Mouse (Mus musculus) T-cell, adult 2 months (primary cell): ENCODE results near the gene Chchd10.

Source experiments
- DNase-seq: peaks from one replicate; pipeline ENCODE4 v3.0.0; 2022; ENCODE audit warnings: low spot score

The Chchd10 gene

DNA sequence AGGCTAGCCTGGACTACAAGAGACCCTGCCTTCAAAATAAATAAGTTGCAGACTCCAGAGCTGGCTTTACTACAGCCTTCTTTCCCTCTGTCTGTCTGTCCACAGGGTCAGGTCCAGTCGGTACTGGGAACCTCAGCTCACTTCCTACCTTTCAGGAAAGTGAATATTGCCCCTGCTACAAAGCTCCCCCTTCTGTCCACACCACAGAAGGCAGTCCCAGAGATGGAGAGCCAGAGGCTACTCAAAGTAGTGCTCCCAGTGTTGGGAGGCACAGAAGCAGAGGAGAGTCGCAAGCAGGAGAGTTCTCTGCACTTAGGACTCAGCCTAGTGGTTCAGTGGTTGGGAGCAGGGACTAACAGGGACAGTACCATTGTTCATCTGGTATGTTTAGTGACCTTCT is 8.6 kb upstream of the Chchd10 start:
- no peak for DNase-seq

DNA sequence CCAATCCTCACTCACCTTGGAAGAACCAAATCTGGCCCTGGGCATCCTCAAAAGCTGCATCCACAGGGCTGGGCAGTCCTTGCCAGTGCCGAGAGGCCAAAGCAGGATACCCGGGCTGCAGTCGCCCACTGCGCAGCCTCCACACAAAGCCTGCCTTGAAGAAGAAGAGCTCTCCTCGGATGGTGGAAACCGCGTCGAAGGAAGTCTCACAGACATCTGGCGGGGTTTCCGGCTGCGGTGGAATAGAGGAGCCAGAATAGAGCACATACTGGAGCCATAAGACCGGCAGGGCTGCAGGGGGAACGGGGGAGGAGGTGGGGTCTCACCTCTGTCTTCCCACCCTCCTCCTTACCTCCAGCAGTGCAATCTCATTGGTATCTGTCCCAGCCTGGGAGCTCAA is 6.5 kb upstream of the Chchd10 start:
- DNase-seq = peak; percentile 32

DNA sequence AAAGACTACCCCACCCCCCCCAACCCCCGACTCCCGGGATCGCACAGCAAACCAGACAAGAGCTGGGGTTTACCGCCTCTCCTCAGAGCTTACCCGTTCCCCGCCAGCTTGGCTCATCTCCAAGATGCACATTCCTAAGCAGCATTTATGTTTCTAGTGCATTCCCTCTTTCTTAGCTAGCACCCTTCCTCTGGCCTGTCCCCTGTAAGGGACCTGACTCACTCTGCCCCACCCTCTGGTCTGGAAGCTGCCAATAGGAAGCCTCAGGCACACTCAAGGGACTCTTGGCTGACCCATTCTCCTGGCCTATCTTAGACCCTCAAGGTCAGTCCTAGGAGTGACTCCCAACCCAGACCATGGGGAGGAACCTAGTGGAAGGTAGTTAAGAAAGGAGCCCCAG is 2.6 kb upstream of the Chchd10 start:
- DNase-seq = no peak

DNA sequence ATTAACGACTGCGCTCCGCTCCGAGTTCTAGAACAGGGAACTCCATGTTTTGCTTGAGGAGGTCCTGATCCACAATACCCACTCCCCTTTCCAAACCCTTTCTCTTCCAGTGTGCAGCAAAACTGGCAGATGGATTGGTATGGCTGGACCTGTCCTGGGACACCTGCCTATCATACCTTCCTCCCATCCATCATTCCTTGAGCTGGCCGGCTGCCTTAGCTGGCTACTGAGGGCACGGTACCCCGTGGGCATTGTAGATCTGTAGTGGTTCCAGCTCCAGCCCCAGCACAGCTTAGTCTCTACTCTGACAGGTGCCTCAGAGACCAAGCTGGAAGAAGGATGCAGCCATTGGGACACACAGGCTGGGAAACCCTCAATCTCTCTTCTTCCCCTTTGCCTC is 1.6 kb upstream of the Chchd10 start:
- no peak for DNase-seq

DNA sequence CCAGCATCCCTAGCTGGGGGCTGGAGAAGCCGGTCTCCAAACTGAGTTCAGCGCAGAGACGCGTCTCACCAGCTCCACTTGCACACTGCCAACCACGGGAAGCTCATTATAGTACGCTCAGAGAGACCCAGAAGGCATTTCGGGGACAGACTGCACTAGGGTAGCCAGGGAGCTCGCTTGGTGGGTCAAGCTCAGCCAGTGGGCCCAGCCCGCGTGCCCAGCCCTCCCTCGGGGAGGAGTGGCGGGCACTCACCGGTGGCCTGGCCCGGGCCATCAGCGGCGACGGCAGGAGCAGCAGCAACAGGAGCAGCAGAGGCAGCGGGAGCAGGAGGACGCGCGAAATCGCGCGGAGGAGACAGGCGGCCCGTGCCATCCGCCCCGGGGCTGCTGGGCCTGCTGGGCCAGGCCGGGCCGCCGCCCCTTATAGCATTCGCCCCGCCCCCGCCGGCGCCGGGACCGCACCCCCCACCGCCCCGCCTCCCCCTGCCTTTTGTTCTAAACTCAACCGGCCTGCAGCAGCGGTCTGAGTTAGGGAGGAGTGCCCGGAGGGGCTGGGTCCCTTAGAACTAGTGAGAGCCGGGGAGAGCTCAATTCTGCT is 750 bp upstream of the Chchd10 start:
- DNase-seq = peak; percentile 36

DNA sequence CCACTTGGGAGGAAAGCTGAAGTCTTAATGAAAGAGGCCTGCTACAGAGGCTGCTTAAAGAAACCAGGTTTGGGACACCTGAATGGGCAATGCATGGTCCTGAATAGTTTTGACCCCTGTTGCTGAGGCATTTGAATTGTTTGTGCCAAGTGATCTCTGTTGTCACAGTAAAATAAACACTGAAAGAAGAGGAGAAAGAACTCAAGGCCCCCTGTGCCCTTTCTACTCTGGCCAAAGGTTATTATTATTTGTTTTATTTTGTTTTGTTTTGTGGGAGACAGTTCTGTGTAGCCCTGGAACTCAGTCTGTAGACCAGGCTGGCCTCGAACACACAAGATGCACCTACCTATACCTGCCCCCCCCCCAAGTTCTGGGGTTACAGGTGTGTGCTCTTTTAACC is 2.1 kb downstream of the Chchd10 start:
- DNase-seq = no peak

DNA sequence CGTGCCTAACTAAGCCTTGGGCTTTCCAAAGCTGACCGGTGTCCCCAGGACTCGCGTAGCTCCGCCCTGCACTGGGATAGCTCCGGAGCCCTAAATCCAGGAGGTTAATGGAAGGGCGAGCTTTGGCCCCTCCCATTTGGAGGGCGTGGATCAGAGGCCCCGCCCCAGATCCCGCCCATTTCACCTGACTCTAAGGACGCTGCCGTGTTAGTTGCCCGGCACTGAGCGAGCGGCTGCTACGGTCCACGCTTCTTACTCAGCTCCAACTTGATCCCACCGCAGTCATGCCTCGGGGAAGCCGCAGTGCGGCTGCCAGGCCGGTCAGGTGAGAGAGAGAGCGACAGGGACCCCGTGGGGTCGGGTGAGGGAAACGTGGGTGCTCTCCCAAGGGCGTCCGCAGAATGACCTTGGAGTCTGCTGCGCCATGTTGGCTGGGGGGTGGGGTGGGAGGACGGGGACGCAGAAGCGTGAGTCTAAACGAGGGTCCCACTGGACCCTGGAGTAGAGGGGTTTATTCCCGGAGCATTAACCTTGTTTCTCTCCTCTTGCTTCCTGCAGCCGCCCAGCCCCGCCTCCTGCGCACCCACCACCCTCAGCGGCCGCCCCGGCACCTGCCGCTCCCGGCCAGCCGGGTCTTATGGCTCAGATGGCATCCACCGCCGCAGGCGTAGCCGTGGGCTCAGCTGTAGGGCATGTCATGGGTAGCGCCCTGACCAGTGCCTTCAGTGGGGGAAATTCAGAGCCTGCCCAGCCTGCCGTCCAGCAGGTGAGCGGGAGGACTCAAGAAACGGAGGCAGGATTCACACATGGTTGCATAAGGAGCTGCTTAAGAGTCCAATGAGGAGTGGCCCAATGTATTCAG is 3.0 kb downstream of the Chchd10 start, which contains the start of gene Mmp11:
TSS of gene Mmp11 (minus strand) at position 817 of the 862 bp plus-strand sequence.
- DNase-seq = peak; percentile 58

DNA sequence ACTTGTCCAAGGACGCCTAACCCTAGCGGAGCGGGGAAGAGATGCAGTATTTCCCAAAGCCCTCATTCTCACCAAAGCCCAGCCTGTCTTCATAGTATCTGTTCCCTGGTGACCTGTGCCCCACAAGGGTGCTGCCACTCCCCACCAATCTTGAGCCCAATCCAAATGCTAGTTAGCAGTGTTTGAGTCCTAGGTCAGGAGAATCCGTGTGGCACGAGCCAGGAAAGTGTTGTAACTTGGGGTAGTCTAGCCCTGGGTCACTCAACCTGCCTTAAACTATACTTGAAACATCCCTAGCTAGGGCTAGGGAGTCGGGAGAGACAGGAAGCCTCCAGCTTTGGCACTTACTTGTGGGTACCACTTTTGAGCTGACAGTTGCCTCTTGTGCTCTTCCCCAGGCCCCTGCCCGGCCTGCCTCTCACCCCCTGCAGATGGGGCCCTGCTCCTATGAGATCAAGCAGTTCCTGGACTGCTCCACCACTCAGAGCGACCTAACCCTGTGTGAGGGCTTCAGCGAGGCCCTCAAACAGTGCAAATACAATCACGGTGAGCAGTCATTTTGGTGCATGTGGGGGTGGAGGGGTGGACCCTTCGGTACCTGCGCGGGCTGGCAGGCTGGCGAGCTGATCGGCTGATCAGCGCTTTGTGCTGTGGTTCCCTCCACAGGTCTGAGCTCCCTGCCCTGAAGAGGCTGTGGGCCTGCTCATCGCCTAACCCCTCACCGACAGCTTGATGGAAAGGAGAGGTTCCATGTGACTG is 4.2 kb downstream of the Chchd10 start:
- no peak for DNase-seq

DNA sequence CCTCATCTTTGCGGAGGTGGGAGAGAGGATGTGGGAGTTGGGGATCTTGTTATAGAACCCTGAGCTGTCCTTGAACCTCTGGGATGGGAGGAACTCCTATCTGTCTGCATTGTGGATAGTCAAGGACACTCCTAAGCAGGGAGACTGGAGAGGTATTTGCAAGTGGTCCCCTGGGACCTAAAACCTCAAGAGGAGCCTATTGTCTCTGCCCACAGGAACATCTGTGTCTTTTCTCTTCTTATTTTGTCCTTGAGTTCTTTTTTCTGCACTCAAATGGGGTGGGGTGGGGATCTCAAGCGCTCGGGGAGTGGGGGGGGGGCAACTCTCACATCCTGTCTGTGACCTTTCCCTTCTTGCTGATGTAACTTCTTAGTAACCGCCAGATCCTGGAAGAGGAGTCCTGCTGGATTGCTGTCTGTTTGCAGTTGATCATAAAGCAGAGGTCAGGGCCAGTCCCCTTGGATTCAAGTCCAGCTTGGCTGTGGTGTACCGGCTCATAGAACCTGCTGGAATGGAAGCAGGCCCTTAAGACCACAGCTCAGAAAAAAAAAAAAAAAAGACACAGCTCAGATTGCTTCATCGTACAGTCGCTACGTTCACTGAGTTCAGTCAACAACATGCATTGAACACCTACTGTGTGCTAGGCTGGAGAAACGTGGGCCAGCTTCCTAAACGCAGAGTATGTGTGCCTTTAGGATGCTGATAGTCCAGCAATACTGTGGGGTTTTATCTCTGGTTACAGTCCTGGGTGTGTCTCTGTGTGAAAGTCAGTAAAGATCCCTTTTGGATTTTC is 5.1 kb downstream of the Chchd10 start:
- no peak for DNase-seq

DNA sequence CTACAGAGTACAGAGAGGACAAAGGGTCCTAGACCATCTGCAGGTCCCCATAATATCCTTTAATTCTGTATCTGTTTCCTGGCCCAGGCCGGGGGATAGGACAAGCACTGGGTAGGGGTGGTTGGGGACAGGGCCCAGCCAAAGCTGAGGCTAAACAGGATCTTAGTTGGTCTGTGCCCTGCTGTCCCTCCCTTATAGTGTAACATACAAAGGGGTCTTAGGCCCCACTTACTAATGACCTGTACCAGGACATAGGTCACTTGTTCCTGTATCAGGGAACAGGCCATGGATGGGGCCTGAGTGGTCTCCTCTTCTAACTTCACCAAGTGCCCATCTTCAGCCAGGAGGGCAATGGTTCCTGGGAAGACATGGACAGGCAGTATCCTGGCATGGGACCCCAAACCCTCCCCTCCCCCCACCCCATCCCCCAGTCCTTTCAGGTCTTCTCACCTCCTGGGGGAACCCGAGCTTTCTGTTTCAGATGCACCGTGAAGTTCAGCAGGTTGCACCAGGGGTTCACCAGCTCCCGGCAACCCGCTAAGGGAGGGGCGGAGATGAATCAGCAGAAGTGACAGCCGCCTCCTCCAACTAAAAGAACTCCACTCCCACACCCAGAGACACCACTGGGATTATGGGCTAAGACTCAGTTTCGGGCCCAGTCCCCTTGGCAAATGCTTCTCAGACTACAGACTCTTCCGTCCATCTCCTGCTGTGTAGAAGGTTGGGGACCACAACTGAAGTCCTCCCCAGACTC is 6.7 kb downstream of the Chchd10 start:
- no peak for DNase-seq

DNA sequence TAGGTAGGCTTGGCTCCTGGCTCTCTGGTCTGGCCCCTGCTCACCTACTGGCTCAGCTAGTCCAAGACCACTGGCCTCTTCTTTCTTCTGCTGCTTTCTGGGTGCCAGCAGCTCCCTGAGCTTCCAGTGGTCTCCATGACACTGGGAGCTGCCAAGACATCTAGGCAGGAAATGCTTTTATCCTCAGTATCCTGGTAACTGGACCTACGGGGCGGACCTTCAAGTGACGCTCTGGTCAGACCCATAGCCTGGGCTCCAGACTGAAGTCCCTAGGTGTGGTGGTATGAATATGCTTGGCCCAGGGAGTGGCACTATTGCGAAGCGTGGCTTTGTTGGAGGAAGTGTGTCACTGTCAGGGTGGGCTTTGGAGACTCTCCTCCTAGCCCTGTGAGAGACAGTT is 7.6 kb downstream of the Chchd10 start, which contains the start of gene Gm867:
TSS of gene Gm867 (minus strand) at position 153 of the 400 bp plus-strand sequence.
- no peak for DNase-seq

DNA sequence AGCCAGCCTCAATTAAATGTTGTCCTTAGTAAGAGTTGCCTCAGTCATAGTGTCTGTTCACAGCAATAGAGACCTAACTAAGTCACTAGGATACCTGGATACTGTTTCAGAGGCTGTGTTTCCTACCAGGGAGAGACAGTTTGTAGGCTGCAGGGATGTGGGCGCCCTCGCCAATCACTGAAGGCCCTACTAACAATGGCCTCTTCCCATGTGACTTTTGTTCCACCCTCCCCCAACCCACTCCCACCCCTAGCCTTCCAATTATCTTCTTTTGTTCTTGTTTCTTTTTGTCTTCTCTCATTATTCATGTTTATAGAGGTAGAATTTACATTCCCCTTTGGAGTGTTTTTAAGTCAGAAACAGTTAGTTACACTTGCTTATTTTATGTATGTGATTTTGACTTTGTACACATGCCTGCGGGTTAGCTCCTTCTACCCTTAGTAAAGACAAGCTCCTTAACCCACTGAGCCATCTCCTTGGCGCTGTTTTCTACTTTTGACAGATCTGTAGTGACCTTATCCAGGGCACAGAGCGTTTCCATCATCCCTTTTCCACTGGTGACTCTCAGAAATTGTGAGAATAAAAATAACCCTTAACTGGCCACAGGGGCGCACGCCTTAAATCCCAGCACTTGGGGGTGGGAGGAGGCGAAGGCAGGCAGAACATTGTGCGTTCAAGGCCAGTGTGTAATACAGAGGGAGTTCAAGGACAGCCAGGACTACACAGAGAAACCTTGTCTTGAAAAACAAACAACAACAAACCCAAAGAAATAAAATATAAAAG is 8.3 kb downstream of the Chchd10 start:
- DNase-seq = no peak

DNA sequence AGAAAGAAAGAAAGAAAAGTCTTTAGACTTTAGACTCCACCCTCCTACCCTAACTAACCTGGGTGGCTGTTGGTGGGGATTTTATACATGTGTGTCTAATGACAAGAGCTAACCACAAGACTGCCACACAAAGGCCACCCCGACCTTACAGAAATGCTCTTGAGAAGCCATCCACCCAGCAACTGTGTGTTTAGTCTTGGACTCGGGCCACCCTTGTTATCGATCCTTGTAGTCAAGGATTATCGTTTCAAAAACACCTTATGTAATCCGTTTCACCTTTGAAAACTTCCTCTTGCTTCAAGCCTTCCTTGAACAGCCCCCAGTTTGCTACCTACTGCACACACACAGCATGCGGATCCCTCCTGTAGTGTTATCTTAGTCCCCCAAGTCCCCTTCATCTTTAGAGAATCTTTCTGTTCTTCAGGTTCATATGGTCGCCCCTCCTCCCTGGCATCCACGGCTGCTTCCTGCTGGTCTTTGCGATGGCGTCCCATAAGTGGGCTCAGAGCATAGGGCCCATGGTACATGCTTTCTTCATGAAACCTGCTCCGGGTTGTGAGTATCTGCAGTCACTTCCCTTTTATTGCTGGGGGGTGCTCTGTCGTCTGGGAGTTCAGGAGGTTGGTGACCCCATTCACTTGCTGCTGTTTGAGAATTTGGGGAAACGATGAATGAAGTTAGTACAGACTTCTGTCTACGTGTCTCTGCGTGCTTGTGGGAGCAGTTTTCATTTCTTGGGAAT is 10.0 kb downstream of the Chchd10 start, which contains the start of gene Vpreb3:
TSS of gene Vpreb3 (plus strand) at position 322 of the 742 bp plus-strand sequence.
- no peak for DNase-seq

DNA sequence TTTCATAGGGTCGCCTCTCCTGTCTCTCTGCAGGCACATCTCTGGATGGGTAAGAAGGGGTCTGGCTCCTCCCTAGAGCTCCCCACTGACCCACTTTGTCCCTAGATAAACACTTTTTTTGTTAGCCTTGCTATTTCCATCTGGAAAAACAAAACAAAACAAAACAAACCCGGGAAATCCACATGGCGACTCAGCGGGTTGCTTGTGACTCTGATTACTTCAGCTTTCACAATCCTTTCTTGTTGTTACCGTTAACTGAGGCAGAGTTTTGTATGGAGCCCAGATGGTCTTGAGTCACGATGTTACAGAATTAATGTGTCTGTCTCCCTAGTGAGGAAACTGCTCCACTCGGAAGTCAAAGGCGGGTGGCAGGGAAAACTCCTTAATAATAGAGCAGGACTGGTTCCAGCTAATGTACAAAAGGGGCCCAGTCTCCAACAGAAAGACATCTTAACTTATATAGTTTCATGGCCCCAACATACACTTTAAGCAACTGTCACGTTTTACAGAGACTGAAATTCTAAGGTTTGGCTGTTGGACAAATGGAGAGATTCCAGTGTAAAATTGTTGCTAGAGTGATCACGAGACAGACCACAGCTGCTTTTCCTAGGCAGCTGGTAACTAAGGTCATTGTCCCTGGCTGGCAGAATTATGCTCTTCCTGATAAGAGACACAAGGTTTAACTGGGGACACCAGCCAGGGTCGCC is 11.3 kb downstream of the Chchd10 start:
- DNase-seq = no peak

DNA sequence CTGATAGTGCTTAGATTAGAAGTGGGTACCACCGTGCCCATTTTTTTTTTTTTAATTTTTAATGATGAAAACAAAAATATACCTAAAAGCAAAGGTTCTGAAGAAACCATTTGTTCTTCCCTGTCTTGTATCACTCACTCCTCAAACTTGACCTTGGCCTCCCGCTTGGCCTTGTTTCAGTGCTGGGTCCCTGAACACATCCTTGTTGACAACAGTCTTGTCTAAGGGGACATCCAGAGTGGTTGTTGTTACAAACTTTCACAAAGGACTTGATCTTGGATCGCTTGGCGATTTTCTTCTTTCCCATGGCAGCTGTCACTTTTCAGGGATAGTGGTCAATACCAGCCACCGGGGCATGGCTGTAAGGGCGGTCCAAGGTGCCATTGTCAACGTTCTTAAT is 12.3 kb downstream of the Chchd10 start:
- no peak for DNase-seq

DNA sequence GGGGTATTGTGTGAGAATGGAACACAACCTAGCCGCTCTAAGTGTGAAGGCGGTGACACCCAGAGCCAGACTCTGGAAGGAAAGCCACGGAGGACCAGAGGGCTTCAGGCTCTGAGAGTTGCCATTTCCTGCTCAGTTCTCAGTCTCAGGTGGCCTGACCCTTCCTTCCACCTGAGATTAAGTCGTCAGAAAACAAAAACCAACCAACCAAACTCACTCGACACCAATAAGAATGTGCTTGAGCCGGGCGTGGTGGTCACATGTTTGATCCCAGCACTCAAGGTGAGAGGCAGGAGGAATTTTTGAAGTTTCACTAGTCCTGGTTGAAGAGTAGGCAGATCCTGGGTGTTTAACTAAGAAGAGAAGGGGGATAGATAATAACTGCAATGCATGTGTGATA is 13.0 kb downstream of the Chchd10 start:
- no peak for DNase-seq

DNA sequence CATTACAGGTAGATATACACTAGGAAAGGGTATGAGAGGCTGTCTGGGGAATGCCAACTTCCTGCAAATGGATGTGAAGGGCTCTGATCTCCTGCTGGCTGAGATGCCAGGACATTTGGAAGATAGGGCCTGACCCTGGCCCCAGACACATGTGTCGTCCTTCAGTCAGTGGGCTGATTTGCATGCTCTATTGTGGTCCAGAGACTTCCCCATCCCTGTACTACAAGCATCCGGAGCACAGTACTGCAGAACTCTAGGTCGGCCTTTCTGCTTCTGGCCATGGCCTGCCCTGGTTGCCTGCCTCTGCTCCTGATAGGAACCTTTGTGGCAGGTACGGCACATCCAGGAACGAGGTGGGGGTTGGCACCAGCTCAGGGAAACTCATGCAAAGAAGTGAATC is 15.1 kb downstream of the Chchd10 start:
- no peak for DNase-seq

DNA sequence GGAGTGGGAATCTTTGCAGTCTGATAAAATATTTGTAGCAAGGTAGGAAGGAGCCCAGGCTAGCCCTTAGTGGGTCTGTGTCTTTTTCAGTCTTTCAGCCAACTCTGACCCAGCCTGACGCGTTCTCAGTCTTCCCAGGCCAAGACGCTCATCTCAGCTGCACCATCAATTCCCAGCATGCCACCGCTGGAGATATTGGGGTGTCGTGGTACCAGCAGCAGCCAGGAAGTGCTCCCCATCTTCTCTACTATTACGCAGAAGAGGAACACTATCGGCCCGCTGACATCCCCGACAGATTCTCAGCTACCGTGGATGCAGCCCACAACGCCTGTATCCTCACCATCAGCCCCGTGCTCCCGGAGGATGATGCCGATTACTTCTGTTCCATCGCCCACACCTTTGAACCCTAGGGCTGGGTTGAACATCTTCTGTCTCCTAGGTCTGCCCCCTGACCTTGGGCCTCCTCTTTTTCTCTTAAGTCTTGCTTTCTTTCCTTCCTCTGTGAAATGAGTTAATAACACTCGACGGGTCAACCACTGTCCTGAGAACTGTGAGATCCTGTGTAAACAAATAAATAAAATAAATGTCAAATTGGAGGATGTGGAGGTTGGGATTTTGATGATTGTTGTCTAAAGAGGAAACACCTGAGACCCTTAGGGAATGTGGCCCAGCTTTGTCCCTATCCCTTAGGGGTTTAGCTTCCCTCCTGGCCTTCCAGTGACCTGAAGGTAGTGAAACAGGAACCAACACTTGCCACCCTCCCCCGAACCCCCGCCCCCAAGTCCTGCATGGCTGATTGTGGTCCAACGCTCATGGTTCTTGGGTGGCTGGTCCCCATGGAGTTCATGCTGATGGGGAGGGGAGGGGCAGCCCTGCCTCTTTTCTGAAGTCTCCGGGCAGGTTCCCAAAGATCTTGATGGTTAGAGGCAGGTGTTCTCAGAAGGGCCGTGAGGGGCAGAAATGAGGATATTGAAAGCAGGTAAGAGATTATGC is 16.4 kb downstream of the Chchd10 start:
- DNase-seq = no peak
